Comparison of ENCODE assay signal across 15 mouse cellular contexts in genomic region chr9:91354434-91355269, GRCm38 (mm10). TPM values are rescaled to one million over a fixed set of nuclear protein-coding genes. Genes with fewer than 3 reads are reported as not detected.
DNase-seq lines count a peak whose midpoint lies in the region; ATAC-seq and TF ChIP-seq lines count a peak whose summit lies in the region.
"Had no signal": no experiment of that assay in that cellular context is flagged by ENCODE, and none has a peak within 500 bp of the region (broad histone marks: within the 10 kb centered on the region; RNA-seq: fewer than 3 reads in every experiment).

No protein-coding gene starts in this region.

- intact Hi-C loops in gastrocnemius, postnatal 36 days (cut with DNase I) = no loop called here

- WGBS in cerebellum, adult 2 months = 9% methylated on average over 22 of the region's 22 CpGs
- WGBS in forebrain, embryonic 10.5 days = 3% methylated on average over 22 of the region's 22 CpGs
- WGBS in midbrain, embryonic 11.5 days = 4% methylated on average over 22 of the region's 22 CpGs

- DNase-seq in Muller cell, postnatal 12 days (ENCODE audit: inconsistent ontology term) = peak; percentile 21
- peak; percentile 69 to 73 for DNase-seq in cerebellum, adult 2 months
- DNase-seq in forebrain, embryonic 10.5 days (ENCODE audit: extremely low spot score, low spot score) = peak; percentile 40
- DNase-seq in midbrain, embryonic 11.5 days (ENCODE audit: low spot score, missing footprints) = peak; percentile 96
- no peak for DNase-seq in gastrocnemius, postnatal 36 days
- DNase-seq in left cerebral cortex, adult 11 months (ENCODE audit: low spot score) = no peak
- DNase-seq: heart, adult 11 months; lung, postnatal 36 days; right cerebral cortex, postnatal 25 days; thymus, postnatal 25 days had no signal

- no peak for TF ChIP-seq CTCF in cerebellum, adult 2 months (IDR thresholded peaks at IDR 0.05; ENCODE audit: borderline replicate concordance, insufficient read depth, low read depth, low read length)

- no peaks in the 10 kb centered on the region for H3K27me3 ChIP-seq in cerebellum, adult 2 months (ENCODE audit: control insufficient read depth, insufficient read depth, low read length)
- peaks cover 99% of the 10 kb centered on the region for H3K27me3 ChIP-seq in forebrain, embryonic 10.5 days (ENCODE audit: poor library complexity, severe bottlenecking)
- H3K27me3 ChIP-seq in midbrain, embryonic 11.5 days (ENCODE audit: control insufficient read depth, insufficient read depth, low read length) = peaks cover 75% of the 10 kb centered on the region
- H3K27me3 ChIP-seq: CH12.LX had no signal

- ATAC-seq in midbrain, embryonic 11.5 days (ENCODE audit: low FRiP score) = no peak; the same call in 1 of the 2 replicates
- no peak for ATAC-seq in megakaryocyte progenitor cell, adult 5-6 weeks (replicated peaks; ENCODE audit: poor library complexity)
- no peak for ATAC-seq in CD4-positive, CD25-positive, alpha-beta regulatory T cell, adult 4 months

- peak overlapping the region; percentile 100 for H3K27ac ChIP-seq in cerebellum, adult 2 months (ENCODE audit: insufficient read depth, low read length)
- peak overlapping the region; percentile 91 for H3K27ac ChIP-seq in forebrain, embryonic 10.5 days
- H3K27ac ChIP-seq in midbrain, embryonic 11.5 days (ENCODE audit: low read depth, low read length) = peak overlapping the region; percentile 63
- H3K27ac ChIP-seq: intestine, embryonic 15.5 days had no signal

- peak overlapping the region; percentile 47 for H3K4me3 ChIP-seq in cerebellum, adult 2 months (replicated peaks; ENCODE audit: insufficient read depth, low read depth, low read length)
- peak overlapping the region; percentile 85 for H3K4me3 ChIP-seq in forebrain, embryonic 10.5 days
- H3K4me3 ChIP-seq in midbrain, embryonic 11.5 days (ENCODE audit: low read depth, low read length) = peak overlapping the region; percentile 27
- H3K4me3 ChIP-seq: intestine, embryonic 15.5 days; left cerebral cortex, adult 2 months had no signal

- H3K9me3 ChIP-seq in forebrain, embryonic 10.5 days = no peaks in the 10 kb centered on the region
- no peaks in the 10 kb centered on the region for H3K9me3 ChIP-seq in midbrain, embryonic 11.5 days (ENCODE audit: control insufficient read depth, low read length)
- H3K9me3 ChIP-seq: intestine, embryonic 15.5 days had no signal

- peak overlapping the region; percentile 54 for H3K4me2 ChIP-seq in midbrain, embryonic 11.5 days

- 0 out of 2 replicates have a peak, but pooled peaks have one; percentile 4 for TF ChIP-seq POLR2A in cerebellum, adult 2 months (IDR thresholded peaks at IDR 0.05; ENCODE audit: borderline replicate concordance, insufficient read depth, low read length)

- H3K9ac ChIP-seq in midbrain, embryonic 11.5 days (ENCODE audit: low read length) = peak overlapping the region; percentile 64
- H3K9ac ChIP-seq: intestine, embryonic 15.5 days had no signal

- H3K36me3 ChIP-seq in forebrain, embryonic 10.5 days (replicated peaks) = 0 out of 2 replicates have a peak, but pooled peaks cover 3% of the 10 kb centered on the region
- no peaks in the 10 kb centered on the region for H3K36me3 ChIP-seq in midbrain, embryonic 11.5 days (ENCODE audit: control insufficient read depth, insufficient read depth, low read length)
- H3K36me3 ChIP-seq: intestine, embryonic 15.5 days had no signal

- peaks cover 14% of the 10 kb centered on the region; the same call in 1 of the 2 replicates for H3K4me1 ChIP-seq in cerebellum, adult 2 months (ENCODE audit: control insufficient read depth, insufficient read depth, low read length)
- peaks cover 72% of the 10 kb centered on the region for H3K4me1 ChIP-seq in forebrain, embryonic 10.5 days
- H3K4me1 ChIP-seq in midbrain, embryonic 11.5 days (ENCODE audit: control insufficient read depth, insufficient read depth, low read length) = peaks cover 15% of the 10 kb centered on the region
- H3K4me1 ChIP-seq: intestine, embryonic 15.5 days had no signal

RNA-seq across cellular contexts. Expression of gene Zic4, which starts 7.6 kb away (rescaled TPM):
- 37.4 and 45.3 TPM in 2 replicates for polyA plus RNA-seq in cerebellum, adult 2 months (2012; rRNA removed)
- 24.8 and 41.8 TPM in 2 replicates for polyA plus RNA-seq in forebrain, embryonic 10.5 days (2016; fragmentation: Nextera tagmentation; extraction: Ambion mirVana)
- 41.7 and 42.5 TPM in 2 replicates for polyA plus RNA-seq in midbrain, embryonic 11.5 days (2014; fragmentation: Nextera tagmentation; extraction: Ambion mirVana)
- total RNA-seq in megakaryocyte progenitor cell, adult 5-6 weeks (2015) = not detected in 2 replicates
- not detected in 2 replicates for total RNA-seq in megakaryocyte progenitor cell, adult 5-6 weeks (2017)
- under 1 TPM in 1 of 2 experiments, not detected in 1; 0.24 TPM for polyA plus RNA-seq in CD4-positive, CD25-positive, alpha-beta regulatory T cell, adult 4 months (2017; shearing (Covaris generic))
- total RNA-seq in gastrocnemius, postnatal 36 days (2021) = under 1 TPM in 1 of 2 experiments, not detected in 1; 0.43 TPM
- total RNA-seq: CH12.LX had no signal
- polyA plus RNA-seq: intestine, embryonic 15.5 days had no signal

RNA-seq across cellular contexts. Expression of gene Zic1, which starts 11.0 kb away (rescaled TPM):
- polyA plus RNA-seq in cerebellum, adult 2 months (2012; rRNA removed) = 1,121 and 1,289 TPM in 2 replicates
- polyA plus RNA-seq in forebrain, embryonic 10.5 days (2016; fragmentation: Nextera tagmentation; extraction: Ambion mirVana) = 6.2 and 8.9 TPM in 2 replicates
- 13.7 and 14.8 TPM in 2 replicates for polyA plus RNA-seq in midbrain, embryonic 11.5 days (2014; fragmentation: Nextera tagmentation; extraction: Ambion mirVana)
- not detected in 2 replicates for total RNA-seq in megakaryocyte progenitor cell, adult 5-6 weeks (2015)
- total RNA-seq in megakaryocyte progenitor cell, adult 5-6 weeks (2017) = not detected in 2 replicates
- polyA plus RNA-seq in CD4-positive, CD25-positive, alpha-beta regulatory T cell, adult 4 months (2017; shearing (Covaris generic)) = not detected
- total RNA-seq in gastrocnemius, postnatal 36 days (2021) = 1 to 10 TPM; 1.3 to 2.8 TPM
- total RNA-seq: CH12.LX had no signal
- polyA plus RNA-seq: intestine, embryonic 15.5 days had no signal

Comparison
In these comparisons a context has a peak if more than half of its experiments do, and no peak if none do; other contexts are left out.
1. DNase-seq: peak in Muller cell, postnatal 12 days (single experiment), cerebellum, adult 2 months (2 of 2), forebrain, embryonic 10.5 days (single experiment) and midbrain, embryonic 11.5 days (single experiment); none in gastrocnemius, postnatal 36 days (0 of 2) and left cerebral cortex, adult 11 months (single experiment).
2. H3K4me3 ChIP-seq: peak in every context shown above with its lines; median percentile 85 in forebrain, embryonic 10.5 days; 47 in cerebellum, adult 2 months; 27 in midbrain, embryonic 11.5 days.
3. RNA of gene Zic4, which starts 7.6 kb away (polyA plus RNA-seq): 24.8 to 41.8 TPM in forebrain, embryonic 10.5 days, 41.7 to 42.5 TPM in midbrain, embryonic 11.5 days and 37.4 to 45.3 TPM in cerebellum, adult 2 months; 0.24 TPM in CD4-positive, CD25-positive, alpha-beta regulatory T cell, adult 4 months; every median in the first group is over 10 times any median in the second.
4. RNA of gene Zic1, which starts 11.0 kb away (polyA plus RNA-seq): 1,121 to 1,289 TPM in cerebellum, adult 2 months; 13.7 to 14.8 TPM in midbrain, embryonic 11.5 days, 6.2 to 8.9 TPM in forebrain, embryonic 10.5 days and not detected in CD4-positive, CD25-positive, alpha-beta regulatory T cell, adult 4 months; every median in the first group is over 10 times any median in the second.
5. Peak in every context shown above with its lines, with median percentiles within 50 percentile points of each other: H3K27ac ChIP-seq.